Mouse (Mus musculus) spleen, adult 12 weeks (tissue): ENCODE measurements around the gene Tmcc3.

Experiments used
- DNase-seq: peaks from one replicate; pipeline ENCODE4 v3.0.0; 2022; ENCODE audit warnings: low spot score

Tmcc3 gene

DNA sequence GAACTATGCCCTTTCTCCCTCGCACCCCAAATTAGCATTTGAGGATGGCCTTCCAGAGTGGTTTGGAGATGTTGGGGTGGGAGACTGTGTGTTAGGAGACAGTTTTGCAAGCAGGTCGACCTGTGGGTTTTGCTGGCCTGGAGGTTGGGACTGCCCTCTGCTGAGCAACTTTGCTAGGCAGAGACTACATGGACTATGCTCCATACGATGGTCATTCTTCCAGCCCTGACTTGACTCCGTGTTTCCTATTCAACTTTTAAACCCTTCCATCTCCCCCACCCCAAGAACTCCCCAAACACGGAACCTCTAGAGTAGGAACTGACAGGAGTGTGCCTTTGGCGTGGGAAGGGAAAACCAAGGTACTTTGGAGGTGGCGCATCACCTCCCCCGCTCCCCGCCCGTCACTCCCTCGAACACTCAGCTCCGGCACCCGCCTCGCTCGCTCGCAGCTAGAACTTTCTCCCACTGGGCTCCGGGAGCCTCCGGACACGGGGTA lies at the start of gene Tmcc3:
Gene Tmcc3, plus strand, starts transcription at position 439 of the 496 bp plus-strand sequence.
- no peak for DNase-seq

DNA sequence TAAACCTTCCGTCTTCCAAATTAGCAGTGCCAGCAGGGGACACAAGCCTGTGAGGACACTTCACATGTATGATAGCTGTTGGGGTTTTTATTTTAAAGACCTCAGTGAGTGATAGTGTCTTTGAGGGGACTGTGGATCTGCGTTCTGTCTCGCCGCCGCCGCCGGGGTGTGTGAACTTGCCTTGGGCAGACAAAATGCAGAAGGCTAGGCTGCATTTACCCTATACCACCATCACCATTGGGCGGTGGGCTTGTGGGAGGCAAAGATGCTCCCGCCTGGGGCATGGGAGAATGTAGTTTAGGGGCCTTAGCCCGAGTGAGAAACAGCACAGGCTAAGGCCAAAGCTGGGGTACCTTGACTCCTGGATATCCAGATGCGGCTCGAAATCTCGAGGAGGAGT lies 49.1 kb upstream of the Tmcc3 start:
- DNase-seq, result no peak

DNA sequence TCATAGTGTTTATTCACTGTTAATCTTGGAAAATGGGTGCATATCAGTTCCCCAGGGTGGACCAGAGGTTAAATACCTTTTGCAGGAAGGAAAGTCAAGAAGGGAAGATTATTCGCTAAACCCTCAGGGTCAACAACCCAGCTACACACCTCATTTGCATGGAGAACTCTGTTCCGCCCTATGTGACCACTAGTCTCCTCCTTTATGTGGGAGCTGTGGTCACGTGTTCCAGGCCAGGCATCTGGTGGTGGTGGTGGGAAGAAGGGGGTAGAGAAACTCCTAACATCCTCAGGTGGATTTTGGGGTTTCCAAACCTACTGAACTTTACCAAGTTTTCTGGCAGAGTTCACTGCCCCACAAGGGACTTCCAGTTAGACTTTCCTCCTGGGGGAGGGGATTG lies 48.5 kb upstream of the Tmcc3 start:
- no peak for DNase-seq

DNA sequence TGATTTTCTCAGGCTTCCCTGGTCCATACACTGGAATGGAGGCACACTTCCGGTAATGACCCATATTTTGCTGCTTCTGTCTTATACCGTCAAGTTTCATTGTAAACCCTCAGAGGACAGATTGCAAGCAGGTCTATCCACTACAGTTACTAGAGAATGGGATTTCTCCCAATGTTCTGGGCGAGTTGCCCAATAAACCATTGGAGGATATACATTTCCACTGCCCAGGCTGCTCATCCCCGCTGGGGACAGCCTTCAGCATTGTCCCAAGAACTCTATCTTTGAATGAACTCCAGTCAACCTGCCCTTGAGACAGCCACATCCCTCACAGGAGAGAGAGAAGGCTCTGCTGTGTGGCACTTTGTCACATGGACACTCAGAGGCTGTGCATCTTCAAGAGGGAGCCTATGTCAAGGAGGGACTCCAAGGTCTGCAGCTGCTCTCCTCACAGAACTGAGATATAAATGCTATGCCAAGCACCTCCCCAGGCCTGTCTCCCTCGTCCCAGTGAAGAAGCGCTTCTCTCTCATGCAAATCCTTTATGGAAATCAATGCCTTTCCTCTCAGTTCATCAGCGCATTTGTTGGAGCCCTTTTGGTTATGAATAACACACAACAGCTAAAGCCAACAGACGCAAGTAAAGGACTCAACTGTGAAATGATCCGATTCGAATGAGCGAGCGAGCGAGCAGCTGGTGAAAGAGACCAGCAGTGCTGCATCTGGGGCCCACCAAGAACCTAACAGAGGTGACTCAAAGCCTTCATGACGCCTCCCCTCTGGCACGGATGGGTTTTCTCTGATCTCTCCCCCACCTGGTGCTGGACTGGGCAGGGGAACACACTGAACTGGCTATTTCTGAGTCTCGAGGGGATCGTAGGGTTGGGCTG lies 45.9 kb upstream of the Tmcc3 start:
- DNase-seq, result no peak

DNA sequence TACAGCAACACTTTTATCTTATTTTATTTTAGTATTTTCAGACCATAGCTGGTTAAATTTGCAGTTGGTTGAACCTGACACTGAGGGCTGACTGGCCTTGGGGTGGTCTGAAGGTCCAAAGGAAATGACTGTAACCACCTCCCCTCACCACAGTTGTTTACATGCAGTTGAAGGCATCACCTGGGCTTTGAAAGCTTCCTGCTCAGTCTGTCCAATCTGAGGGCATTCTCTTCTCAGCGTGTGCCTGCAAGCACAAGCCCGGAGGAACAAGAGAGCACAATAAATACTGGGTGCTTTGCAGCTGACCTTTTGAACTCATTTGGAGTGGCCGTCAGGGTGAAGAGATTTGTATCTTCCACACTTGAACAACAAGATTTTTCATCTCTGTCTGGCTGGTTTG lies 36.4 kb upstream of the Tmcc3 start:
- DNase-seq, result no peak

DNA sequence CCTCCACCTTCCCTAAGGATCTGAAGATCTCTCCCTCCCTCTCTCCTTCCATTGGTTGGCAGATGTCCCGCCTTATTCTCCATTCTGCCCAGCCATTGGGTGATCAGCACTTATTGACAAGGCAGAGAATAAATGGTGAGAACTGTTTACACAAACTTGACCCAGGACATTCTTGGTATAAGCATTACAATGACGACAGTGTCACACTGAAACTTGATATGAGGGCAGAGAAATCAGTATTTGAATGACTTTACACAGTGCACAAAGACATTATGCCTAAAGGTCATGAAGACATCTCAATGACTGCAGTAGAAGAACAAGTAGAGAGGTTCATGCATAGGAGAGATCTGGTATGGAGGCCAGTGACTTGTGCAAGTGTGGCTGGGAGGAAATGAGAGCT lies 35.2 kb upstream of the Tmcc3 start:
- DNase-seq, result no peak

DNA sequence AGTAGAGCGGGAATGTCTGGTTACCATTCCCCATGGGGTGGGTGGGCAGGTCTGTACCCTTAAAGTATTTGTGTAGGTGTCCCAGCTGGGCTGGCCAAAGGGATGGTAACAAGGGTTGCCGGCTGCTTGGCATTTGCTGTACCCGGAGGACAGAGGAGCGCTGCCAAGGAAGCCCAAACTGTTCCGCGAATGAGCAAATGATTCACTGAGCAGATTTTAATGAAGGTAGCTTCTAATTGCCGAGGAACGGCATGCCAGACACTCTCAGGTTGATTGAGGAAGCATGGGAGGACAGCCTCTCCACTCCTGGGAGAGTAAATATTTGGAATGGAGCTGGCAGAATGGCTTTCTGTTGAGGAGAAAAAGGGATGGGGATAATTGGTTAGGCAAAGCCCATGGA lies 29.6 kb upstream of the Tmcc3 start:
- no peak for DNase-seq

DNA sequence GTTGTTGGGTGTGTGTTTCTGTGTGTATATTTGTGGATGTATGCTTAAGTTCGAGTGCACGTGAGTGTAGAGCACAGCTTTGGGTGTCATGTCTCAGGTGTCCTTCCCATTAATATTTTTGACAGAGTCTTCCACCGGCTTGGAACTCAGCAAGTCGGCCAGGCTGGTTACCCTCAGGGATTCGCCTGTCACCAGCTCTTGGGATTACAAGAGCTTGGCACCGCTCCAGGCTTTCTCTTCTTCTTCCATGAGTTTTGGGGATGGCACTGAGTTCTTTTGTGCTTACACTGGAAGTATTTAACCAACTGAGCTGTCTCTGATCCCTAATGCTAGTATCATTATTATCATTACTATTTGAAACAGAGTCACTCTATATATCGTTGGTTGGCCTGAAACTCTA lies 29.0 kb upstream of the Tmcc3 start:
- no peak for DNase-seq

DNA sequence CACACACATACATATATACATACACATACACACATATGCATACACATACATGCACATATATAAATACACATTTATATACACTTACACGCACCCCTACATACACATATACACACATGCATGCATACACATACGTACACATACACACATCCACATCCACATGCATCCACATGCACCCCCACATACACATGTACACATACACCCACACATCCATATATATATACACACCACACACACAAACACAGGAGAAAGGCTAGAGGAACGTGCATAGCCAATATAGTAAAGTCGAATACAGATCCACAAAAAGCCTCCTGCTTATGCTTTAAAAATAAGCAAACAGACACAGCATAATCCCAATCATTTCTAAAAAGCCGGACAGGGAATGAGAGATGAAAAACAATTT lies 17.3 kb upstream of the Tmcc3 start:
- no peak for DNase-seq

DNA sequence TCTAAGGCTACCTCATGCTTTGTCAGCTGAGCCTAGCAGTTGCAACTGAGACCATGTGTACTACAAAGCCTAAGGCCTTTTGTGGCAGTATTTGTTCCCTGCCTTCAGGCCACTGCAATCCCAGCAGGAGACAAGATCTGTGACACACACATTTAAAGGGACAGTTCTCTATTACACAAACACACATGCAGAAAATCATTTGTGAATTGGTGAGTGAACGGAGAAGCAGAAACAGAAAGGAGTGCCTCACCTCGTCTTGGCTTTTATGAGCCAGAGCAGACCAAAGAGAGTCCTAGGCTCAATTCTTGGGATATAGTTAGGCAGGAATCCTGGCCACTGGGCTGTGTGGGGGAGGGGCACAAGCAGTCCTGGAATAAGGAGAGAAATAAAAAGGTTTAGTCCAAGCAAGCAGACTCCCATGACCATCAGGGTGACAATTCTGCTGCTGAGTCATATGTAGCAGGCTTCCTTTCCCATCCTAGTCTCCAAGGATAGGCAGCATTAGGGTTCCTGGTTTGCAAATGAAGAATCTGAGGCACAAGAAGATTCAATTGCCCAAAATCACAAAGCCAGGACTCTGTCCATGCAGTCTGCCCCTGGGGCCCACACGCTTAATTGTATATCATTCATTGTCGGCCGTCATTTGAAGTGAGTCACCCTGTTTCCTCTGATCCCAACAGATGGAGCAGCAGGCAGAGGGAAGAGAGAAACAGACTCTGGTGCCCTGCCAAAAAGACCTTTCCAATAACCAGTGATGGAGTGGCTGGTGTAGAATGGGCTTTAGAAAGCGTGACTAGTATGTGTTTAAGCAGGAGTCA lies 16.6 kb upstream of the Tmcc3 start:
- DNase-seq, result no peak

DNA sequence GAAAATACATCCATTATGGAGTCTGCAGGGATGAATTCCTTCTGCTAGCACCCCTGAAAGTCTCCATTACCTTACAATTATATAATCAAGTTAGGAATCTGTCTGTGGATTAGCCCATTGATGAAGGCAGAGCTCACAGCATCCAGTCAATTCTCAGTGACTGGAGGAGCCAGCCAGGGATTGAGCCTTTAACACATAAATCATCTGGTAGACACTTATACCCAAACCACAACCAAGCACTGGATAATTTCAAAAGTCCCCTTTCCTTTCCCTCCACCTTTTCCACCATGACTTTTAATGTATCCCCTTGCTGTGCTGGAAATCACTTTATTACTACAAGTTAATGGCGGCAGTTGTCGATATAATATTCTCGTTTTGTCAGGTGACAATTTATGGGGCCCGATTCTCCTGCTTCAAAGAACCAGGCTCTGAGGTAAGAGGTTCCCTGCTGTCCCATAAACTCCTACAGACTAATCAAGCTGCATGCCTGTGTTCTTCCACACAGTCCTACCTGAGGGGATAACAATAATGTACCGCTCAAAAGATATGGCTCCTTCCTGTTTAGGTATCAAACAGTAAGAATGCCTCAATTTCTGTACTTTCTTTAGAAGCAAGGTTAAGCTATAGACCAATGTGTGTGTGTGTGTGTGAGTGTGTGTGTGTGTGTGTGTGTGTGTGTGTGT lies 15.7 kb upstream of the Tmcc3 start:
- DNase-seq, result no peak

DNA sequence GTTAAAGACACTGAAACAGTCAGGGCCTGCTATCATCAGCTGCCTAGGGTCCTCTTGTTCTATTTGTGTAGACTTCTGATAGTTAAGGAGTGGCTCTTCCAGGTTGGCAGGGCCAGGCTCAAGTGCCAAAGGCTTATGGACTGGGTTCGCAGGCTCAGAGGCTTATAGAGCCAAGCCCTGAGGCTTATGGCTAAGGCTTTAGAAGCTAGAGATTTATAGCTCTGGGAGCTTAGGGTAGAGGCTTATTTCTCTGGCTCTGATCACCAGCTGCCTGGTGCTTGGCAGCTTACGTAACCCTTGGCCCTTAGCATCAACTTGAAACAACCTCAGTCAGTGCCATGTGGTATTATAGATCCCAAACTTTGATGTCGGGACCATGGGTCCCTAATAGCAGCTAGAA lies 13.3 kb upstream of the Tmcc3 start, which contains the start of gene Gm4792:
Gene Gm4792, minus strand, starts transcription at position 233 of the 400 bp plus-strand sequence.
- no peak for DNase-seq

DNA sequence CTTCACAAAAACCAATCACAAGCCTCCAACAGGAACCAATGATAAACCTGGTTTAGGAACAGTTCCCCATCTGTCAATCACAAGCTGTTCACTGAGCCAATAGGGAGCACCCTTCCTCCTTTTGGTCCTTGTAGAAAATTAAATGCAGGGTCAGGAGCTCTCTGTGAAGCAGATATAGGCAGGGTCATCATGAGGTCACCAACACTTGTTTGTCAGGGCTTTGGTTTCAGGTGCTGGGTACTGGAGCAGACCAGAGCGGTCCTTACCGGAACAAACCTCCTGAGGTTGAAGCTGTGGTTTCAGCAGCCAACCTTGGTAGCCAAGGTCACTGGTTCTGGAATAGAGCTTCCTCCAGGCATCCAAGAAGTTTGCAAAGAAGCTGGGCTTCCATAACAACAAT lies 12.4 kb upstream of the Tmcc3 start:
- DNase-seq, result no peak

DNA sequence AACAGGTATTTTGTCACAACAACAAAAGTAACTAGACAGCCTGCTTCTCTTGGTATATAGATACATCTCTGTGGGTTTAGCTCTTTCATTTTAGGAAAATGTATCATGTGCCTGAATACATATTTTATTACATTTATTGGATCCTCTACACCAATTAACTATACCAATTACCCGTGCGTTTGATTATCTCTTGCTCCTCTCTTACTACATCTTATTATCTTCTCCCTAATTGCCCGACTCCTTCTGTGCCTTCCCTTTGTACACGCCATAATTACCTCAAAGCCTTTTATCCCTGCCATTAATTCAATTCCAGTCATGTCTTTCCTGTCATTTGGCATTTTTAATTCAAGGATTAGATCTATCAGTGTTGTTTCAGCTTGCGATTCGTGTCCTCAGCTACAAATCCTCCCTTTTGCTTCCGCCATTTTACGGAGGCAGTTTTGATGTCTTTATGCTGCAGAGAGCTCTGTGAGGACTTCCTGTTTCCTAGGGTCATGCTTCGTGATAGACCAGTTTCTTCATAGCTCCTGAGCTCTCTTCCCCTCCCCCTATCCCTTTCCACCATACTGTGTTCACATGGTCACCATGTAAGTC lies 7.6 kb upstream of the Tmcc3 start:
- no peak for DNase-seq

DNA sequence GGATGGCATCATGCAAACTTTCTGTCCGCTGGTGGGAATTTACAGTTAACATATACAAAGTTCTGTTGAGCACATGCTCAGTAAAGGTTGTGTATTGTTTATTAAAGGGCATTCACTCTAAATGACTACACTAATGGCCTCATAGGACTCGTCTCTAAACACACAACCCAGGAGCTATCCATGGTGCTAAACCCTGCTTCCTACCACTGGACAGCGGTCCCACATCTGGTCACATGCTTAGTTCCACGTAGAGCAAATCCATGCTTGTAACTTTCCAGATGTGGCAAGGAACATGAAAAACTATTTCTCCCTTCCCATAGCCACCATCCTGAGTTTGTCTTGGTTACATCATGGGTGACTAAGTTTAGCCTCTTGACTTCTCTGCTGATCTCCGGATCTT lies 6.2 kb upstream of the Tmcc3 start:
- DNase-seq, result no peak

DNA sequence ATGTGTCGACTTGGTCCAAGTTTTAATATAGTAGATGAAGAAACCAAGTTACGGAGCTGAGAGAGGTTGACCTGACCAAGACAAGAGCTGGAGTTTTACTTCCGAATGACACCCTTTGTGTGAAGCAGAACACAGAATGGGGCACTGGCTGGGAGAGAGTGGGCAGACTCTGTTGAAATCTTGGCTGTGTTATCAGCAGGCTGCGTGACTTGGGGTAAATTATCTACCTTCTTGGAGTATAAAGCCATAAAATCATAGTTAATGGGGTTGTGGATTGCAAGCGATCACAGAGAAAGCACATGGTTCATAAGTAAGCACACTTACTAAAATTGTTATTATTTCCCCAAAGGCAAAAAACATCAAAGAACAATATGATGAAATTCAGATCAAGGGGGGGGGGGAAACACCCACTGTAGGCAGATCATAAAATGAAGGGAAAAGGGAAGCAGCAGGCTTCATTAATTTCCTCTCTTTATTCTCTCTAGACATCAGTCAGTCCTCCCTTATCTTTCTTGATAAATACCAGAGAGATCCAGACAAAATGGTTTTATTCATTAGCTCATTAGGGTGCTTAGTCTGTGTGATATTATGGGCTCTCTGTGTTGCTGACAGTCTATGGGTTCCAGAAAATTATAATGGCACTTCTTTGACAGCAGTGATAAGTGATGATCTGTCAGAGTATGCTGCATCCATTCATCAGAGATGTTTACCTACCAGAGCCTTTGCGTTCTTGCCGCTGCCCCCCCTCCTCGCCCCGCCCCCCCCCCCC lies 1.1 kb upstream of the Tmcc3 start:
- no peak for DNase-seq

DNA sequence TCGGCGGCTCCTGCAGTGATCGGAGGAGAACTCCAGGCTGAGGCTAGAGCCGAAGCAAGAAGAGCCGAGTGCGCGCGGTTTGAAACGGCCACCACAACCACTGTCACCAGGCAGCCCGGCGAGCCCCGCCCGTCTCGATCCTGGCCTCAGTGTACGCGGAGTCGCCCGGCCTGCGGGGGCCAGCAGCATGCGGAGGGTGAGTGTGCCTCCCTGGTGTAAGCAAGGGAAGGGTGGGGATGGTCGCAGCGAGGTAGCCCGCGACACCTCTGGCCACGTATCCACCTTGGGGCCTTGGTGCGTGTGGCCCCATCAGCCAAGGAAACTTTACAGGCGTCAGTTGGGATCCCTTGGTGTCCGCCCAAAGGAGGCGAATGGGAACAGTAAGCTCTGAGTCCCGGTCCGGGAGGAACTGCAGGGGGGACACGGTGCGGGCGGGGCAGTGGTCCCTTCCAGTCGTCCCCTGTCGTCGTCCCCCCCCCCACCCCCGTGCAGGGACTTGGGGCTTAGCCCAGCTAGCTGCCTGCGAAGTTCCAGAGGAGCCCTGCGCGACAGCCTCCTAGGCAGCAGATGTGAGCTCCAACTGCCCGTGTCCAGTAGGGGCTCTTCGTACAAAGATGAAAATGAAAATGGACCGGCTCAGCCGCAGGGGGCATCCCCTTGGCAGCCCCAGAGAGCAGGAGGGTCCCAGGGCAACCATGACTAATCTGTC lies 412 bp downstream of the Tmcc3 start:
- DNase-seq, result no peak

DNA sequence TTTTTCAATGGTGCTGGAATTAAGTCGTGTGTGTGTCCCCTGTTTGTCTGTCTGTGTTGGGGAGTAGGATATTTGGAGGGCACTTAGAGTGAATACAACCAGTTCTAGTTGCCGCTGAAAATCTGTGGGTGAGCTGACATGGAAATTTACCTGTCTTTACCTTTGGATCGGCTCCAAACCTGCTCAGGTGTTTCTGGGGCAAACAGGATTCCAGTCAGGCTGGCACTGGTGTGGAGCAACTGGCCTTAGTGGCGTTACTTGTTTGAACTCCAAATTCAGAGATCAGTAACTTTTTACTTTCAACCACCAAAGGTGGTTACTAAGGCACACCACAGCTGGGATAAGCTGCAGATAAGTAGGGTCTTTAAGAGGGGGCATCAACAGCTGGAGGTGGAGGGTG lies 1.4 kb downstream of the Tmcc3 start:
- DNase-seq, result no peak

DNA sequence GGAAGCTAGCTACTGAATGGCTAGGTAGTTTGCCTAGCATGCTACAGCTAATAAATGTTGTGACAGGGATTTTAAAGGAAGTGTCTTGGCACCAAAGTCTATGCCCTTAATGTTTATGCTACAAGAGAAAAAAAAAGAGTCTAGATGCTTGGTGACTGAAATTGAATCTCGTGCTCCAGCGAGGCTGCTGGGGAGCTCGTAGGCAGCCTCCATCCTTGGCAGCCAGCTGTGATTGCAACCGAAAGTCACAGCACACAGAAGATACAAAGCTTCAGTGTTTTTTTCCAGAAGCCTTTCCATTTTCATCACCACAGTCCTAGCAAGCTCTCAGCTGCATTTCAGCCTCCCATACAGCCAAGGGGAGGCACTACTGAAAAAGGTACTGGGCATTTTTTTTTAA lies 6.8 kb downstream of the Tmcc3 start:
- DNase-seq, result no peak

DNA sequence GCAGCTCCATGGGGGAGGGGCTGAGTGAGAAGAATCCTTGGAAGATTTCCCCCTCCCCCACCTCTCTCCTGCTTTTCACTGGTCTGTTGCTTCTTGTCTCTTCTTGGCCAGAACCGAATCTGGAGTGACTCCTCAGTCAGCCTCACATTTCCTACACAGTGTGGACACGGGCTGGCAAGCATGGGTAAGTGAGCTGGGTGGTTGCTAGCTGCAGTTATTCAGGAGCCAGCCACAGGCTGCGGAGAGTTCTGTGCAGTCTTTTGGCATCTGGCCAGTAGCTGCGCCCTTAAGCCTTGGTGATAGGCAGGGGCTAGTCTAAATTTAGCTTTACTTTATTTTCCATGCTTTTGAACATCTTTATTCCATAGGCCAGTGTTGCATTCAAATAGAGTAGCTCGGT lies 18.2 kb downstream of the Tmcc3 start:
- DNase-seq, result no peak
